Mouse (Mus musculus) bone marrow, adult 2 months (tissue): ENCODE measurements around the gene Mapkap1. TPM values are rescaled to one million over a fixed set of nuclear protein-coding genes. Genes with fewer than 3 reads are reported as not detected.
"Not testable (repeated sequence)": the region's sequence is repeated elsewhere in the genome, so short reads cannot be mapped to it uniquely, and the experiment has no call there.

Source experiments
- H3K27ac ChIP-seq: fragments of 200-500 bp; 2 replicates; pipeline ENCODE4 v1.5.1; 2012; ENCODE audit warnings: low read depth, mild to moderate bottlenecking, control low read depth, inconsistent platforms, low read length; ENCODE audit not compliant: control insufficient read depth, poor library complexity, insufficient read depth
- H3K4me1 ChIP-seq: fragments of 200-500 bp; 2 replicates; pipeline ENCODE4 v1.6.1; 2011; ENCODE audit warnings: low read length; ENCODE audit not compliant: control insufficient read depth, insufficient read depth
- H3K4me3 ChIP-seq: fragments of 200-500 bp; replicated peaks from 2 replicates; pipeline ENCODE3; 2011; ENCODE audit warnings: mild to moderate bottlenecking, low read depth, low read length, control low read depth; ENCODE audit not compliant: control insufficient read depth
- CTCF ChIP-seq: fragments of 200-500 bp; IDR thresholded peaks from 2 replicates; pipeline ENCODE4 v1.5.1; 2011; ENCODE audit warnings: low read length, control low read depth; ENCODE audit not compliant: control insufficient read depth, insufficient read depth
- POLR2A ChIP-seq: fragments of 200-500 bp; IDR thresholded peaks from 2 replicates; pipeline ENCODE4 v1.6.1; 2011; ENCODE audit warnings: low read depth, mild to moderate bottlenecking, control low read depth, low read length, borderline replicate concordance; ENCODE audit not compliant: control insufficient read depth
- WGBS: fragments of 180-500 bp; shearing (Covaris S2); methylation state at CpG from one replicate; pipeline ENCODE4 v1.1.7; 2018; 5-methylcytosine and 5-hydroxymethylcytosine counted together
- polyA plus RNA-seq: library from polyadenylated mRNA; stranded (reverse); fragments of >200 nt; gene quantifications from 2 replicates; pipeline ENCODE4 v1.2.4, GENCODE M21; 2011; ENCODE audit warnings: low replicate concordance; ENCODE audit not compliant: missing spikeins, insufficient read depth, insufficient read length

Gene Mapkap1
- polyA plus RNA-seq, 1 experiment, result 42.3 TPM

DNA sequence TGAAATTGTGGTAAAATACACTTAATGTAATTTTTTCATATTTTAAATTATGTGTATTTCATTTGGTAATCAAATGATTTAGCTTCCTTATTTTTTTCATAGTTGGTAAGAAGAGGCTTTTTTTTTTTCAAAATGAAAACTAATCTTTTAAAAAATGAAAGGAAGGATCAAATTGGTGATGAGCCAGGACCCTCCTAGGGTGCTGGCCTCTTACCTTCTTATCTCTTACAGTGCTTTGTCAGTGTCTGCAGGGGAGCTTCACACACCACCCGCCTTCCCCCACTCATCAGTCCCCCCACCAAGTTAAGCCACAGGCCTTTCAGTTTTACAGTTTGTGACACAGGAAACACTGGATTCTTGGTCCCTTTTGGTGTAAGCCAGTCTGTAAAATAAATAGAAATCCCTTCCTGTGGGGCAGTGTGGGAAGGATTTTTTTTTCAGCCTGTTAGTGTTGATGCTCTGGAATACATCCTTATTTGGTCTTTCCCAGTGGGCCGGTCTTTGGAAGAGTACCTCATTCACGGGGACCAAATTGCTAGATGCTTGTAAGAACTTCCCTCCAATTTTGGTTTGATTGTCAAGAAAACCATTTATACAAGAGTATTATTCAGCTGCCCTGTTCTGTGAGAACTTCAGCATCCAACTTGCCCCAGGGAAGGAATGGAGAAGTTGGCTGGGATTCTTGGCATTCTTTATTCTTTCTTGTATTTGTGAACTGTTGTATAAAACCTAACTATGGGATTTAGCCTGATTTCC, 97.6 kb downstream of the Mapkap1 start:
- no peak overlapping the region for H3K4me3 ChIP-seq
- H3K4me1 ChIP-seq, result no peaks in the 10 kb centered on the region
- H3K27ac ChIP-seq, result no peak overlapping the region
- TF ChIP-seq POLR2A (no peak), CTCF (no peak)
- WGBS, result 74% methylated on average over 3 of the region's 3 CpGs

DNA sequence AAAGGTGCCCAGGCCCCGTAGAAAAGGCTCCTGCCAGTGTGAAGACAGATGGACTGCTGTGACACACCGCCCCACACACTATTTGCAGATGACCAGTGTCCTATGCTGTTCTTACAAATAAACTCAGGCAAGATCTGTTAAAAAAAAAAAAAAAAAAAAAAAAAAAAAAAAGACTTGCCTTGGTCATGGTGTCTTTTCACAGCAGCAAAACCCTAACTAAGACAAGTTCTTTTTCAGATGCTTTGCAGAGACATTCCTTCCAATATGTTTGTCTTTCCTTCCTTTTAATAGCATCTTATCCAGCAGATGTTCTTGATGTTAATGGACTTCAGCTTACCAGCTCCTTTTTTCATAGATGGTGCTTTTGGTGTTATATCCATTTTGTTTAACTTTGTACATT, 99.6 kb downstream of the Mapkap1 start:
- H3K4me3 ChIP-seq, H3K4me1 ChIP-seq, H3K27ac ChIP-seq: not testable (repeated sequence)
- WGBS, result 84% methylated on average over 2 of the region's 2 CpGs

DNA sequence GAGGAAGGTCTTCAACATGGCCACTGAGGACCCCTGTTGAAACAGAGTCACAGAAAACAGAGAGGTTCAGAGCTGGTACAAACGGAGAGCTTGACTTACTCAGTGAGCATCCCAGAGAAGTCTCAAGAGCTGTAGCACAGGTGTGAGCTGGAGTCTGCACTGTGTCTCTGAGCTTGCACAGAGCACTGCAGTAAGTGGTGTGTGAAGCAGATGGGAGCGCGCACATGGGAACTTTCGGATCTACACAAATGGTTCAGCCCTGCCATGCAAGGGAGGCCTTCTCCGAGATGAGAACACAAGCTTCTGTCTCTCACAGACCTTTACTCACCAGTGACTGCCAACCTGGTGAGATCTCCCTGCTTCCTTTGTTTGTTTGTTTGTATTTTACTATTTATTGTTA, 103.3 kb downstream of the Mapkap1 start:
- Histone ChIP-seq H3K27ac (no peak overlapping the region), H3K4me1 (no peaks in the 10 kb centered on the region), H3K4me3 (no peak overlapping the region)
- no peak for TF ChIP-seq CTCF
- TF ChIP-seq POLR2A, result no peak
- WGBS, result 92% methylated on average over 5 of the region's 5 CpGs

DNA sequence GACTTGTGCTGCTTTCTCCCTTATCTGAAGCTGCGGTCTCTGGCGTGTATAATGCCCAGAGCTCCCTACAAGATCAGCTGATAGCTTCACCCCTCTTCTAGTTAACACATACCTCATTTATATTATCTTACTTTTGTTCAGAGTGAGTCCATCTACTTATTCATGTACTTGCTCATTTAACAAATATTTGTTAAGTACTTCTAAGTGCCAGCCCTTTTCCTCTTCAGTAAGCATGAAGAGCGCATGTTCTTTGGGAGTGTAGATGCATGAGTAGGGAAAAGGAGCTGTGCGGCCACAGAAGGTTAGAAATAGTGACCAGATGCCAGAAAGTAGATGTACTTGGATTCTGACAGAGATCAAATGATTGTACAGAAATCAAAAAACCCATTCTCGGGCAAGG, 108.7 kb downstream of the Mapkap1 start:
- Histone ChIP-seq H3K4me1 (no peaks in the 10 kb centered on the region), H3K4me3 (no peak overlapping the region), H3K27ac (no peak overlapping the region)
- no peak for TF ChIP-seq POLR2A
- no peak for TF ChIP-seq CTCF
- WGBS, result 80% methylated on average over 5 of the region's 5 CpGs

DNA sequence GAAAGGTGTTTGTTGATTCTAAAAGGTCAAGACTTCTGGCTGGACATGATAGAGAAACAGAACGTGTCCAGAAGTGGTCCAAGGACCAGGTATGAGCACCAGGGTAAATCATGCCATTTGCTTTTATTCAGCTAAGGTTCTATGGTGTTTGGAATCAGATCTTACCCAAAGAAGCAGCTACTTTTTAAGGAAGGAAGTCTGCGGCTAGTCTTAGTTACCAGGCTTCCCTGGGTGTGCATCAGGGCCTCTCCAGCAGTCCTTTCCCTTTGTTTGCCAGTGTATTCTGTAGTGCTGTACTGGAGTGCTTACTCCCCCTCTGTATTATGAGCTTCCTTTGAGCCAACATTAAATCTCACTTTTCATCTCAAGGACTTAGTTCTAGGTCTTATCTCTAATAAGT, 111.5 kb downstream of the Mapkap1 start:
- 20% methylated on average over 2 of the region's 2 CpGs for WGBS
- Histone ChIP-seq H3K4me3 (no peak overlapping the region), H3K4me1 (no peaks in the 10 kb centered on the region), H3K27ac (no peak overlapping the region)
- TF ChIP-seq CTCF (no peak), POLR2A (no peak)

DNA sequence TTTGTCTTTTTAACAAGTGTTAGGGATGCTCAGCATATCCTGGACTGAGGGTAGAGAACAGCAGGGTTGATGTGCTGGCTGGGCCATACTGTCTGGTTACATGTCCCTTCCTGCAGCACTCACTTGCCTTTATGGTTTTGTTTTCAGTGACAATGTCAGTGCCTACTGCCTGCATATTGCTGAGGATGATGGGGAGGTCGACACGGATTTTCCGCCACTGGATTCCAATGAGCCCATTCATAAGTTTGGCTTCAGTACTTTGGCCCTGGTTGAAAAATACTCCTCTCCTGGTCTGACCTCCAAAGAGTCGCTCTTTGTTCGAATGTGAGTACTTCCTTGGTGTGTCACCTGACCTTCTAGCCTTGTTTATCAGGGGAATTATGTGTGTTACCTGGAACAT, 112.0 kb downstream of the Mapkap1 start:
- 80% methylated on average over 5 of the region's 5 CpGs for WGBS
- no peak overlapping the region for H3K4me3 ChIP-seq
- H3K27ac ChIP-seq, result no peak overlapping the region
- TF ChIP-seq CTCF, result no peak
- no peaks in the 10 kb centered on the region for H3K4me1 ChIP-seq

DNA sequence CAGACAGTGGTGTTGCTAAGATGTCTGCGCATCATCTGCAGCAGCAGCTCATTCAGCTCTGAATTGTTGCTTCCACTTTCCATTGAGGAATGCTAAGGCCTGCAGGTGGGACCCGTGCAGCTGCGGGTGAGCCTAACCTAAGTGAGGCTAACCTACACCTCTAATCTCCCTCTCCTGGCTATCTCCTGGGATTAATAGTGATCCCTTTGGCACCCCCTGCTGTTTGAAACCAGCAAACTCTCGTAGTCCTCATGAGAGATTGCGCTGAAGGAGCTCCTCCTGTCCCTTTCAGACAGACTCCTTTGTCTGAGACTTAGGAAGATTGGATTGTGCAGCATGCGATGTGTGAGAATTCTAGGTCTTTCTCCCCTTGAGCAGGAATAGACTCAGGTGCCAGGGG, 113.0 kb downstream of the Mapkap1 start:
- H3K4me1 ChIP-seq, result no peaks in the 10 kb centered on the region
- TF ChIP-seq POLR2A (no peak), CTCF (no peak)
- H3K4me3 ChIP-seq, result no peak overlapping the region
- no peak overlapping the region for H3K27ac ChIP-seq
- WGBS, result 80% methylated on average over 6 of the region's 6 CpGs

DNA sequence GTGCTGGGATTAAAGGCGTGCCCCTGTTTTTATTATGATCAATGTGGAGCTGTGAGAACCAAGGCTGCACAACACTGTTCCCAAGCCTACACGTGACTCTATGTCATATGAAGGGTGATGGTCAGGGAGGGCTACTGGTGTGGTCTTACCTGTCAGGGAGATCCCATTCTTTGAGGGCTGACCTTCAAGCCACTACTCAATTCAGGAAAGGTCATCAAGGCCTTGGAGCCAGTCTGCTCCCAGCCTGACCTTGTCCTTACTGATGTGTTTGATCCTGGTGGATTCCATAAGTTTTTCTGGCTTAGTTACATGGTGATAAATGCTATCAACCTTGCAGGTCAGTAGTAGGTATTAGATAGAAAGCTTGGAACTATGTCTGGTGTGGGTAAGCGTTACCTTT, 114.8 kb downstream of the Mapkap1 start:
- WGBS, result 81% methylated on average over 3 of the region's 3 CpGs
- no peaks in the 10 kb centered on the region for H3K4me1 ChIP-seq
- no peak for TF ChIP-seq CTCF
- TF ChIP-seq POLR2A, result no peak

DNA sequence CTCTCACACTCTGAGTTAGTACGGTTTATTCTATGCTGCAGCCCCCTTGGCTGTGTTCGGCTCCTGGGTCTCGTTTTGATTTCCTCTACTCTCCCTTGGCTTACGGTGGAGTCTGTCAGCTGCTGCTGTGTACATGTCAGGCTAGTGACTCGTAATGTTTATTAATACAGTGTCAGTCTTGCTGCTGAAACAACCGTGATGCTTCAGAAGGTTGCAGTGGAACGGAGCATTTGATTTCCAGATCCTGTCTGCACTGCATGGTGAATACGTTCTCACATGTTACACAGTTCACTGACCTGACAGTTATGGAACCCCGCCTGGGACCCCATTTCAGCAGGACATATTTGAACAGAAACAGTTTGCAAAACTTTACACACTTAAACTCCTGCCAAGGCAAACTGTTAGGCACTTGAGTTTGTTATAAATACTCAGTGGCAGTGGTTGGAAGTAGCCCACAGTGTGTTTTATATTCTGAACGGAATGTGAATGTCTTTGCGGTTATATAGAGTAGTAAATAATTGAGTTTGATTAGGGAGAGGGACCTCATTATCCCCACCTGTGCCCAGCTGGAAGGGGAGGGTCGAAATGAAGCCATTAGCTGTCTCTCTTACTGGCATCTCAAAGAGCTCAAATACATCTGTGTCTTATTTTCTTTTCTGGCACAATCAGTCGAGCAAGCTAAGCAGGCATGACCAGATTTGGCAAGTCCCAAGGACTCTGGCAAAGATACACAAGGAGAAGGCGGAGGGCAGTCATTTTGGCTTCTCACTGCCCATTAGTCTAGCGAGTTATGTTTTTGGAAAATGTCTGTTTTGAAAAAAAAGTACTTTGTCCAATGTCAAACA, 120.2 kb downstream of the Mapkap1 start:
- WGBS, result 85% methylated on average over 15 of the region's 15 CpGs
- no peak overlapping the region for H3K4me3 ChIP-seq
- no peaks in the 10 kb centered on the region for H3K4me1 ChIP-seq
- H3K27ac ChIP-seq, result no peak overlapping the region; the same call in 1 of the 2 replicates
- TF ChIP-seq CTCF (no peak), POLR2A (no peak)

More for the DNA sequence above, 114.8 kb downstream of the Mapkap1 start:
- H3K4me3 ChIP-seq, result no peak overlapping the region
- no peak overlapping the region for H3K27ac ChIP-seq
